Mouse (Mus musculus): ENCODE data around the gene Mmab.

The Mmab gene

GRCm38 (mm10) chr5:114443566-114444367, at the start of gene Mmab, which contains the start of gene Mvk:
Mmab (minus strand) TSS chr5:114444060.
Mvk (plus strand) TSS chr5:114444269.
- DNase-seq: peak; percentile 98 to 99

- no peak for DNase-seq
Observed at GRCm38 (mm10) chr5:114490241-114490640, 46.4 kb upstream of the Mmab start.

- DNase-seq: no peak
Observed at GRCm38 (mm10) chr5:114489570-114489969, 45.7 kb upstream of the Mmab start.

- DNase-seq: no peak
Observed at GRCm38 (mm10) chr5:114485685-114486084, 41.8 kb upstream of the Mmab start.

- DNase-seq: no peak
Observed at GRCm38 (mm10) chr5:114482587-114483011, 38.7 kb upstream of the Mmab start.

- no peak for DNase-seq
Observed at GRCm38 (mm10) chr5:114478267-114478666, 34.4 kb upstream of the Mmab start.

- peak; percentile 20 to 66 for DNase-seq
Observed at GRCm38 (mm10) chr5:114474741-114475491, 31.1 kb upstream of the Mmab start.

GRCm38 (mm10) chr5:114470359-114470758, 26.5 kb upstream of the Mmab start:
- no peak for DNase-seq

- no peak for DNase-seq
Observed at GRCm38 (mm10) chr5:114468007-114468406, 24.1 kb upstream of the Mmab start.

GRCm38 (mm10) chr5:114467430-114467829, 23.6 kb upstream of the Mmab start:
- DNase-seq: peak; percentile 71 to 74

- DNase-seq: no peak
Observed at GRCm38 (mm10) chr5:114467019-114467418, 23.2 kb upstream of the Mmab start.

GRCm38 (mm10) chr5:114465641-114466040, 21.8 kb upstream of the Mmab start:
- peak in 1 of 2 experiments; percentile 70 for DNase-seq

GRCm38 (mm10) chr5:114464561-114464960, 20.7 kb upstream of the Mmab start:
- DNase-seq: no peak

- peak; percentile 61 to 84 for DNase-seq
Observed at GRCm38 (mm10) chr5:114462067-114463040, 18.5 kb upstream of the Mmab start.

GRCm38 (mm10) chr5:114461238-114461637, 17.4 kb upstream of the Mmab start:
- peak; percentile 87 for DNase-seq

GRCm38 (mm10) chr5:114456995-114457605, 13.2 kb upstream of the Mmab start:
- DNase-seq: no peak

- DNase-seq: no peak
Observed at GRCm38 (mm10) chr5:114456287-114456686, 12.4 kb upstream of the Mmab start.

GRCm38 (mm10) chr5:114449011-114449410, 5.2 kb upstream of the Mmab start:
- no peak for DNase-seq

GRCm38 (mm10) chr5:114444368-114444692, 470 bp upstream of the Mmab start:
- no peak for DNase-seq

- peak in 1 of 2 experiments; percentile 60 for DNase-seq
Observed at GRCm38 (mm10) chr5:114435588-114435987, 8.3 kb downstream of the Mmab start.

- no peak for DNase-seq
Observed at GRCm38 (mm10) chr5:114434359-114434758, 9.5 kb downstream of the Mmab start.

- peak; percentile 45 to 72 for DNase-seq
Observed at GRCm38 (mm10) chr5:114429781-114430180, 14.1 kb downstream of the Mmab start.
